Comparison of ENCODE assay signal across 1 mouse cellular context in the genomic region with DNA sequence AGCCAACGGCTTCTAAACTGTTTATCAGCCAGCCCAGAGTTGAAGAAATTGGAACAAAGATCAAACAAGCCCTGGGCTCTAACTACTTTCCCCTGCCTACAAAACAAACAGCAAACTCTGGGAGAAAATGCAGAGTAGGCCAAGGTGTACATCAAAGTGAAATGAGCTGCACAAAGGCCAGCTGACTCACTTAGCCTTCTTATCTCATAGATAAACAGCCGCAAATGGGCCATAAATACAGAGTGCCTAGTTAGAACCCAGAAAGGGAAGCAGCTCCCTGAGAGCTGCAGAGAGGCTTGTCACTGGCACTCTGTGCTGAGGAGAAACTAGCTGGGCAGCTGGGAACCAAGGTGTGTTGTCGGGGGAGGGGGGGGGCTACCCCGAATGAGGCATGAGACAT.
A peak's percentile ranks its signal among the peaks of the same experiment; 100 is the strongest.
TF ChIP-seq lines count a peak whose summit lies in the region.

No protein-coding gene starts in this region.

TF ChIP-seq in MEL, 35 proteins besides CTCF, POLR2A, EP300 and RAD21 (continued from another document):
- no peak for TF ChIP-seq ZNF384 (IDR thresholded peaks at IDR 0.05; ENCODE audit: low read depth, low read length)
- peak; percentile 70 for TF ChIP-seq USF1 (IDR thresholded peaks at IDR 0.05; ENCODE audit: low read depth, low read length)
- TF ChIP-seq CHD2 (IDR thresholded peaks at IDR 0.05; ENCODE audit: low read length) = no peak
- TF ChIP-seq SMC3 (IDR thresholded peaks at IDR 0.05; ENCODE audit: low read depth, low read length) = no peak
- 0 out of 2 replicates have a peak, but pooled peaks have one; percentile 27 for TF ChIP-seq BHLHE40 (IDR thresholded peaks at IDR 0.05; ENCODE audit: borderline replicate concordance, low read depth, low read length)
- no peak for TF ChIP-seq MYB (IDR thresholded peaks at IDR 0.05; ENCODE audit: low read depth, low read length)
- peak; percentile 80 for TF ChIP-seq TCF12 (IDR thresholded peaks at IDR 0.05; ENCODE audit: low read depth, low read length)
- peak; percentile 54; the same call in 1 of the 2 replicates for TF ChIP-seq MEF2A (IDR thresholded peaks at IDR 0.05; ENCODE audit: extremely low read depth, insufficient replicate concordance, low read depth, low read length, poor library complexity, severe bottlenecking)
- TF ChIP-seq ZC3H11A (IDR thresholded peaks at IDR 0.05; ENCODE audit: low read depth, low read length) = no peak
- TF ChIP-seq MYC (IDR thresholded peaks at IDR 0.05; ENCODE audit: low read depth, low read length) = no peak
- TF ChIP-seq POLR2AphosphoS5 (IDR thresholded peaks at IDR 0.05; ENCODE audit: borderline replicate concordance, low read depth, low read length) = no peak
- no peak for TF ChIP-seq GABPA (IDR thresholded peaks at IDR 0.05; ENCODE audit: low read depth, low read length)
